Mouse (Mus musculus) megakaryocyte-erythroid progenitor cell, adult 5 weeks (primary cell): ENCODE measurements around the gene Arl4d. TPM values are rescaled to one million over a fixed set of nuclear protein-coding genes. Genes with fewer than 3 reads are reported as not detected.

Experiments
- polyA plus RNA-seq: library from polyadenylated mRNA; stranded (reverse); fragments of >175 nt; gene quantifications from 2 replicates; pipeline ENCODE4 v1.2.3, GENCODE M21; 2012

Arl4d gene
- polyA plus RNA-seq = 3.3 and 4.0 TPM in 2 replicates

GRCm38 (mm10) chr11:101664825-101665635 is at the start of gene Arl4d:
Arl4d (plus strand) TSS chr11:101665541.

GRCm38 (mm10) chr11:101626995-101627856 is 38.1 kb upstream of the Arl4d start, which contains the start of gene Rdm1:
Rdm1 (plus strand) TSS chr11:101627195.

Other genes starting within 250 kb of the Arl4d start
- 67.2 and 86.7 TPM in 2 replicates for gene Aarsd1, start 247.9 kb upstream of the Arl4d start, polyA plus RNA-seq
- gene Gm27029, start 240.7 kb upstream of the Arl4d start, polyA plus RNA-seq = 1.2 and 1.4 TPM in 2 replicates
- 5.6 and 7.3 TPM in 2 replicates for gene Rundc1, start 240.5 kb upstream of the Arl4d start, polyA plus RNA-seq
- gene Ptges3l, start 240.2 kb upstream of the Arl4d start, polyA plus RNA-seq = 0.53 and 1.1 TPM in 2 replicates
- gene Rpl27, start 223.2 kb upstream of the Arl4d start, polyA plus RNA-seq = 714 and 821 TPM in 2 replicates
- gene Ifi35, start 217.1 kb upstream of the Arl4d start, polyA plus RNA-seq = 20.0 and 23.7 TPM in 2 replicates
- gene Rnd2, start 200.5 kb upstream of the Arl4d start, polyA plus RNA-seq = 7.8 and 12.1 TPM in 2 replicates
- gene Vat1, start 199.3 kb upstream of the Arl4d start, polyA plus RNA-seq = 200 and 226 TPM in 2 replicates
- gene Brca1, start 113.6 kb upstream of the Arl4d start, polyA plus RNA-seq = 7.4 and 9.3 TPM in 2 replicates
- 43.7 and 46.7 TPM in 2 replicates for gene Nbr1, start 113.4 kb upstream of the Arl4d start, polyA plus RNA-seq
- gene Tmem106a, start 83.3 kb upstream of the Arl4d start, polyA plus RNA-seq = 1.6 and 2.5 TPM in 2 replicates
- gene Gm11634, start 66.3 kb upstream of the Arl4d start, polyA plus RNA-seq = not detected in 2 replicates
- 3.7 and 8.7 TPM in 2 replicates for gene Rdm1, start 38.3 kb upstream of the Arl4d start, polyA plus RNA-seq
- 8.7 and 14.3 TPM in 2 replicates for gene Dhx8, start 67.4 kb downstream of the Arl4d start, polyA plus RNA-seq
- gene Etv4, start 119.8 kb downstream of the Arl4d start, polyA plus RNA-seq = 0.61 and 0.70 TPM in 2 replicates
- not detected in 2 replicates for gene Meox1, start 228.8 kb downstream of the Arl4d start, polyA plus RNA-seq